Mouse (Mus musculus): Measurements from ENCODE around the gene 1700093K21Rik.

GRCm38 (mm10) chr11:23557039-23557630, 36.2 kb upstream of the 1700093K21Rik start:
- TF ChIP-seq CTCF (IDR thresholded peaks at IDR 0.05; ENCODE audit: low read depth) (0 out of 2 replicates have a peak, but pooled peaks have one; percentile 16), EP300 (IDR thresholded peaks at IDR 0.05; ENCODE audit: low read depth) (no peak)

Measured in liver, postnatal 0 days (tissue).